Mouse (Mus musculus): Measurements from ENCODE around the gene Fkbpl. TPM values are rescaled to one million over a fixed set of nuclear protein-coding genes. Genes with fewer than 3 reads are reported as not detected.

Gene Fkbpl
- polyA plus RNA-seq, 1 experiment from 2014 or later = 14.4 TPM

DNA sequence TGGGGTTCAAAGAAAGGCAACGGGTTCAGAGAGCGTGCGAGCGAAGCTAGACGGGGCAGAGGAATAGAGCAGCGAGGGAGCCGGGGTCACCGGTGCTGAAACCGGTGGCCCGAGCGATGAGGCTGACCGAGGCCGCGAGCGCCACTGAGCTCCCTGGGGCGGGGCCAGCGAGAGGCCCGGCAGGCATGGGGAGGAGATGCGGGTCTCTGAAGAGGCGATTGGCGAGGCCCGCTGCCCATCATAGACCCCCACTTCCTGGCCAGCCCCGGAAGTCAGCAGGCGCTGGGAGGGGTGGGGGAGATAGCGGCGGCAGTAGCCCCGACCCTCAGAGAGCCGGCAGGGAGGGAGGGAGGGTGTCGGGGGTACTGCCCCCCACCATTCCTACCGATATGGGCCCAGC lies 39.0 kb upstream of the Fkbpl start:
- ATAC-seq (ENCODE audit: low FRiP score) (peak; percentile 51), DNase-seq (ENCODE audit: low spot score, missing footprints) (peak; percentile 99)
- H3K27me3 ChIP-seq (ENCODE audit: control insufficient read depth, insufficient read depth, low read length) = no peaks in the 10 kb centered on the region
- H3K27ac ChIP-seq (ENCODE audit: low read depth, low read length) = peak overlapping the region; percentile 88
- H3K36me3 ChIP-seq (ENCODE audit: control insufficient read depth, insufficient read depth, low read length) = peaks cover 3% of the 10 kb centered on the region
- H3K9me3 ChIP-seq (ENCODE audit: control insufficient read depth, low read length) = no peaks in the 10 kb centered on the region
- H3K4me3 ChIP-seq (ENCODE audit: low read depth, low read length) = peak overlapping the region; percentile 99
- H3K9ac ChIP-seq (ENCODE audit: low read length) = peak overlapping the region; percentile 96
- H3K4me2 ChIP-seq = peak overlapping the region; percentile 97
- H3K4me1 ChIP-seq (ENCODE audit: control insufficient read depth, insufficient read depth, low read length) = peaks cover 26% of the 10 kb centered on the region
- WGBS = under 1% methylated on average over 29 of the region's 30 CpGs

DNA sequence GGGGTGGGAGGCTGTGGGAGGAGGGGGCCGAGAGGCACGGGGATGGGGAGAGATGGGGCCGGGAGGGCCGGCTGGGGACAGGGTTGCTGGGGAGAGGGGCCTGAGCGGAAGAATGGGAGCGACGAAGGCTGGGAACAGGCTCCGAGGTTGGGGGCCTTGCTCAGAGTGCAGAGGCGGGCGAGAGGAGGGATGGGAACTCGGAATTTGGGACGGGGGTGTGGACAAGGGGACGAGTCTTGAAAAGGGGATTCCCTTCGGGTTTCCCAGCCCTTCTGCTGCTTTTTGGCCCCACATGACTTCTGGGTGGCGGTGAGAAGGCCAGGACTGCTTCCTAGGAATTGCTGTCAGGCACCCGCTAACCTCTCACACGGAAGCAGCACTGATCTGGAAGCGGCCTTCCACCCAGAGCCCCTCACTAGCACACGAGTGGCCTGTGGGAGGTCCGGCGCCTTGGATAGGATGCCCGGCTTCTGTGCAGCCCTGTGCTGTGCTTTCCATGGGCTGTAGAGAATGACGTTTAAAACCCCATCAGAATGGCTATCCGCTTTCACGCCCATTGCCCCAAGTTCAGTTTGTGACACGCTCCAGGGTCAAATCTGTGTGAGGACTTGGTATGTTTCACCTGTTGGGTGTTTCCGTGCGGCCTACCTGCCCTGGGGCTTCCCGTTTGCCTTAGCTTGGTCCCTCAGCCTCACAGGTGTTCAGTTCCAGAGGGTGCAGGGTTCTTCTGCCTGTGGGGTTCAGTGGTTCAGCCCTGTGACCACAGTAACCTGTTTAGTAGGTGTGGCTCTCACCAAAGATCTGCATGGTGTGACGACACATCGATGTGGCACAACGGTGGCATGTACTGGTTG lies 38.2 kb upstream of the Fkbpl start:
- Histone ChIP-seq H3K36me3 (ENCODE audit: control insufficient read depth, insufficient read depth, low read length) (peaks cover 5% of the 10 kb centered on the region; the same call in 1 of the 2 replicates), H3K4me2 (peak overlapping the region; percentile 97), H3K9ac (ENCODE audit: low read length) (peak overlapping the region; percentile 96), H3K4me1 (ENCODE audit: control insufficient read depth, insufficient read depth, low read length) (peaks cover 26% of the 10 kb centered on the region), H3K4me3 (ENCODE audit: low read depth, low read length) (peak overlapping the region; percentile 99), H3K27ac (ENCODE audit: low read depth, low read length) (peak overlapping the region; percentile 88), H3K9me3 (ENCODE audit: control insufficient read depth, low read length) (no peaks in the 10 kb centered on the region), H3K27me3 (ENCODE audit: control insufficient read depth, insufficient read depth, low read length) (no peaks in the 10 kb centered on the region)
- ATAC-seq (ENCODE audit: low FRiP score) = no peak
- 19% methylated on average over 30 of the region's 32 CpGs for WGBS
- DNase-seq (ENCODE audit: low spot score, missing footprints) = no peak

DNA sequence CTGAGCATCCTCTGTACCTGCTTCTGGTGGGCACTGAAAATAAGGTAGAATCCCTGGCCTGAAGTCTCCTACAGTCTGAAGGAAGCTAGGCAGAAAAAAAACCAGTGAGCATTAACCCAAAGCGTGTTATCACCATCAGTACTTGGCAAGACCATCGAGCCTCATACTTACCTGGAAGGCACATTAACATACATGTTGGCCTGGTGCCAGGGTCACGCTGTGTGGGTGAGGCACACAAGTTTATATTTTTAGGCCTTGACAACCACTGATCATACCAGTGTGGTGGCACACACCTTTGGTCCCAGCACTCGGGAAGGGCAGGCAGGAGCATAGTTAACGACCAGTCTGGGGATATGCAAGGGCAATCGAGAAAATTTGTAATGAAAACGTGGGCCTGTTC lies 36.6 kb upstream of the Fkbpl start:
- no peaks in the 10 kb centered on the region for H3K27me3 ChIP-seq (ENCODE audit: control insufficient read depth, insufficient read depth, low read length)
- H3K4me1 ChIP-seq (ENCODE audit: control insufficient read depth, insufficient read depth, low read length) = peaks cover 18% of the 10 kb centered on the region
- H3K9me3 ChIP-seq (ENCODE audit: control insufficient read depth, low read length) = no peaks in the 10 kb centered on the region
- 92% methylated on average over 7 of the region's 7 CpGs for WGBS
- H3K9ac ChIP-seq (ENCODE audit: low read length) = no peak overlapping the region
- DNase-seq (ENCODE audit: low spot score, missing footprints) (no peak), ATAC-seq (ENCODE audit: low FRiP score) (no peak)
- peaks cover 17% of the 10 kb centered on the region for H3K36me3 ChIP-seq (ENCODE audit: control insufficient read depth, insufficient read depth, low read length)
- no peak overlapping the region for H3K4me2 ChIP-seq
- H3K27ac ChIP-seq (ENCODE audit: low read depth, low read length) = no peak overlapping the region
- H3K4me3 ChIP-seq (ENCODE audit: low read depth, low read length) = no peak overlapping the region

DNA sequence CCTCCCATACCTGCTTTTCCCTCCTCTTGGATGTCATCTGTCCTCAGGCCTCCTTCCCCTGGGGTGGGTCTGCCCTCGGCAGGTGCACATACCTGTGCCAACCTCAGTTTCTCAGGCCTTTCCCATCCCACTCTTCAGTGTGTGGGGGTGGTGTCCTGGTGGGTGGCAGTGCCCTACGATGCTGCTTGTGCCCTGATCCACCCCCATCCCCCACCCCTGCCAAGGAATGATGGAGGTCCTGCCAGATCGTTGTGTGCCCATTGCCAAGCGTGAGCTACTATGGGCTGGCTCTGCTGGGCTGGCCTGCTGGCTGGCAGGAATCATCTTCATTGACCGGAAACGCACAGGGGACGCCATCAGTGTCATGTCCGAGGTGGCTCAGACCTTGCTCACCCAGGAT lies 33.5 kb upstream of the Fkbpl start:
- no peak for DNase-seq (ENCODE audit: low spot score, missing footprints)
- no peak overlapping the region for H3K4me2 ChIP-seq
- no peak for ATAC-seq (ENCODE audit: low FRiP score)
- 93% methylated on average over 8 of the region's 8 CpGs for whole genome bisulfite sequencing
- H3K4me1 ChIP-seq (ENCODE audit: control insufficient read depth, insufficient read depth, low read length) = peaks cover 9% of the 10 kb centered on the region
- no peaks in the 10 kb centered on the region for H3K27me3 ChIP-seq (ENCODE audit: control insufficient read depth, insufficient read depth, low read length)
- H3K27ac ChIP-seq (ENCODE audit: low read depth, low read length) = no peak overlapping the region
- H3K36me3 ChIP-seq (ENCODE audit: control insufficient read depth, insufficient read depth, low read length) = peaks cover 19% of the 10 kb centered on the region
- H3K4me3 ChIP-seq (ENCODE audit: low read depth, low read length) = no peak overlapping the region
- H3K9ac ChIP-seq (ENCODE audit: low read length) = no peak overlapping the region
- H3K9me3 ChIP-seq (ENCODE audit: control insufficient read depth, low read length) = no peaks in the 10 kb centered on the region

DNA sequence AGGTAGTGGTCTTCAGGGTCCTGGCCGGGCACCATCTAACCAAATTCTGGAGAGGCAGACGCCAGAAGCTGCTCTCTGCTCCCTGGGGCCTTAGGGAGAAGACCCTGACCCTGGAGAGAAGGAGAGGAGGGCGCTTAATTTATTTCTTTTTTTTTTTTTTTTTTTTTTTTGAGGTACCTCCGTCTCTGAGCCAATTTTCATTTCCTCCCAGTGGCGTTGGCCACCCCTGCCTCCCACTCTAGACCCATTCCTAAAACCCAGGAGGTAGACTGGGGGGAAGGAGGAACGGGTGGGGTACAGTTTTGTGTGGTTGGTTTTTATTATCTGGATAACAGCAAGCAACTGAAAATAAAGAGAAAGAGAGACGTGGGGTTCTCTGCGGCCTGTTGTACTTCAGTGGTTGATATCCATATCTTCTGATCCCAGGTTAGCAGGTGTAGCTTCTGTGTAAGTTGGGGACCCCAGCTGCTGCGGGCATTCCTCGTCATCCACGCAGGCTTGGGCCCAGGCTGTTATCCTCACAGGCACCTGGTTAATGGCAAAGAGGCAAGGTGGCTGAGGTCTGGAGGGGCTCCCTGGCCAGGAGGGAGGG lies 31.4 kb upstream of the Fkbpl start:
- DNase-seq (ENCODE audit: low spot score, missing footprints) (no peak), ATAC-seq (ENCODE audit: low FRiP score) (no peak)
- no peak overlapping the region for H3K4me3 ChIP-seq (ENCODE audit: low read depth, low read length)
- no peak overlapping the region for H3K27ac ChIP-seq (ENCODE audit: low read depth, low read length)
- no peak overlapping the region for H3K4me2 ChIP-seq
- no peak overlapping the region for H3K9ac ChIP-seq (ENCODE audit: low read length)
- 93% methylated on average over 11 of the region's 11 CpGs for WGBS
- H3K36me3 ChIP-seq (ENCODE audit: control insufficient read depth, insufficient read depth, low read length) = peaks cover 19% of the 10 kb centered on the region
- H3K9me3 ChIP-seq (ENCODE audit: control insufficient read depth, low read length) = no peaks in the 10 kb centered on the region
- H3K4me1 ChIP-seq (ENCODE audit: control insufficient read depth, insufficient read depth, low read length) = no peaks in the 10 kb centered on the region
- H3K27me3 ChIP-seq (ENCODE audit: control insufficient read depth, insufficient read depth, low read length) = no peaks in the 10 kb centered on the region

DNA sequence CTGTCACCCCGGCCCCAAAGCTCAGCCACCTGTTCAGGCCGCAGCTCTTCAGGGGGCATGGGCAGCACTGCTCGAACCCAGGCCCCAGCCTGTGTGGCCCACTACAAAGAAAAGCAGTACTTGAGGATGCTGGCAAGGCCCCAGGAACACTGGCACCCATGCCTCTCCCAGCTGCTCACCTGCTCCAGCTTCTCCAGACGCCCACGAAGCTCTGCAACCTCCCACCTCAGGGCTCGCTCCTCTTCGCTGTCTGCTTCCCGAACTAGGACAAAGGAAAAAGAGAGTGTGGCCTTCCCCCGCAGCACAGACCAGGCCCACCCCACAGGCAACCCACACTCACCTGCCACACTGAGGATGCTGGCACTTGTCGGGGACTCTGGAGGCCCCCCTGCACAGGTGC lies 30.7 kb upstream of the Fkbpl start:
- ATAC-seq (ENCODE audit: low FRiP score) (no peak), DNase-seq (ENCODE audit: low spot score, missing footprints) (no peak)
- Histone ChIP-seq H3K4me1 (ENCODE audit: control insufficient read depth, insufficient read depth, low read length) (no peaks in the 10 kb centered on the region), H3K4me2 (no peak overlapping the region), H3K9ac (ENCODE audit: low read length) (no peak overlapping the region), H3K27ac (ENCODE audit: low read depth, low read length) (no peak overlapping the region), H3K9me3 (ENCODE audit: control insufficient read depth, low read length) (no peaks in the 10 kb centered on the region), H3K27me3 (ENCODE audit: control insufficient read depth, insufficient read depth, low read length) (no peaks in the 10 kb centered on the region), H3K36me3 (ENCODE audit: control insufficient read depth, insufficient read depth, low read length) (peaks cover 19% of the 10 kb centered on the region), H3K4me3 (ENCODE audit: low read depth, low read length) (no peak overlapping the region)
- 92% methylated on average over 10 of the region's 10 CpGs for WGBS

DNA sequence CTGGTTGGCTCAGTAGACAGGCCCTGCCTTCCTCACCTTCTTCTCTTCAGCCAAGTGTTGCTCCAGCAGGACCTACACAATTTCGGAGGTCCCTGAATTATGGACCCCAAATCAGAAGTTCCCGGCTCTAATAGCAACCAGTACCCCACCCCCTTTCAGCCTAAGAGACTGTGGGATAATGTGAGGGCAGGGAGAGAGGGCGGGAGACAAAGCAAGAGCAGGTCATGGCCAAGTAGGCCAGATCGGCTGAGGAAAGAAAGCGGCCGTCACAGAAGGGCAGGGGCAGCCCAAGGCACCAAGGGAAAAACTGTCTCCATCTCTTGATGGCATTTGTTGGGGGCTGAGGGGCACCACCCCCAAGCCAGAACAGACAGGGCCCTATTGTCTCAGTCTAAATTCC lies 28.7 kb upstream of the Fkbpl start, which contains the start of gene Egfl8:
Gene Egfl8 (minus strand): TSS at position 101 of the 400 bp plus-strand sequence.
- Histone ChIP-seq H3K36me3 (ENCODE audit: control insufficient read depth, insufficient read depth, low read length) (peaks cover 17% of the 10 kb centered on the region), H3K4me3 (ENCODE audit: low read depth, low read length) (no peak within 1 kb of the TSS), H3K4me2 (no peak within 1 kb of the TSS), H3K27me3 (ENCODE audit: control insufficient read depth, insufficient read depth, low read length) (no peaks in the 10 kb centered on the region), H3K4me1 (ENCODE audit: control insufficient read depth, insufficient read depth, low read length) (no peaks in the 10 kb centered on the region), H3K9me3 (ENCODE audit: control insufficient read depth, low read length) (no peaks in the 10 kb centered on the region), H3K9ac (ENCODE audit: low read length) (no peak within 1 kb of the TSS; the same call in 1 of the 2 replicates), H3K27ac (ENCODE audit: low read depth, low read length) (no peak within 1 kb of the TSS)
- ATAC-seq (ENCODE audit: low FRiP score) = no peak
- DNase-seq (ENCODE audit: low spot score, missing footprints) = no peak
- WGBS = 62% methylated on average over 6 of the region's 6 CpGs

DNA sequence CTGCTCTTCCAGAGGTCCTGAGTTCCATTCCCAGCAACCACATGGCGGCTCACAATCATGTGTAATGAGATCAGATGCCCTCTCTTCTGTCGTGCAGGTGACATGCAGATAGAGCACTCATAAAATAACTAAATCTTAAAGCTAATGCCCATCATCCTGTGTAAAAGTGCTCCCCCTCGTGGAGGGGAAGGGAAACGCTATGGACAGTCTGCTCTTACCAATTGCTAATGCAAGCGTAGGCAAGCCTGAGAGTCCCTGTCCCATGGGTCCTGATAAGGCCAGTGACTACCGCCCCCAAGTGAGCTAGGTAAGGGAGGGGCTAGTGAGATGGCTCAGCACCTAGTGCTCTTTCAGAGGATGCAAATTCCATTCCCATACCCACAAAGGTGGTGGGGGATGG lies 25.6 kb upstream of the Fkbpl start:
- WGBS = 20% methylated on average over 6 of the region's 6 CpGs
- Histone ChIP-seq H3K4me3 (ENCODE audit: low read depth, low read length) (no peak overlapping the region), H3K4me2 (no peak overlapping the region), H3K9ac (ENCODE audit: low read length) (no peak overlapping the region), H3K27me3 (ENCODE audit: control insufficient read depth, insufficient read depth, low read length) (no peaks in the 10 kb centered on the region), H3K9me3 (ENCODE audit: control insufficient read depth, low read length) (no peaks in the 10 kb centered on the region), H3K36me3 (ENCODE audit: control insufficient read depth, insufficient read depth, low read length) (no peaks in the 10 kb centered on the region), H3K27ac (ENCODE audit: low read depth, low read length) (no peak overlapping the region), H3K4me1 (ENCODE audit: control insufficient read depth, insufficient read depth, low read length) (no peaks in the 10 kb centered on the region)
- ATAC-seq (ENCODE audit: low FRiP score) = peak; percentile 64
- peak; percentile 93 for DNase-seq (ENCODE audit: low spot score, missing footprints)

DNA sequence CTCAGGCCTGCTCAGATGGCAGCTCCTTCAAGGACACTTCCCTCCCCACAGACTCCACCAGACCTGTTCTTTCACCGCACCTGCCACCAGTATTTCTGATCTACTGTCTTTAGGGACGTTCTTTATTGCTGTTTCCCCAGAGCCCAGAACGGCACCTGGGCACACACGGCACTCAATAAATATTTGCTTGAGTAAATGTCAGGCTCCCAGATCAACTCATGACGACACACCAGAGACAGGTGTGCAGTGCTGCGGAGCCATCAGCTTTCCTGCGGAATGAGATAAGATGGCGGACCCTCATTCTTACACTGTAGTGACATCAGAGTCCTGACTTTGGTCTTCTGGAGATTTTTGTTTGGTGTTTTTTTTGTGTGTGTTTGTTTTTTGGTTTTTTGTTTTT lies 23.6 kb upstream of the Fkbpl start:
- no peak for DNase-seq (ENCODE audit: low spot score, missing footprints)

More for the DNA sequence above, 23.6 kb upstream of the Fkbpl start:
- no peak overlapping the region for H3K27ac ChIP-seq (ENCODE audit: low read depth, low read length)
- H3K4me1 ChIP-seq (ENCODE audit: control insufficient read depth, insufficient read depth, low read length) = peaks cover 1% of the 10 kb centered on the region
- H3K4me3 ChIP-seq (ENCODE audit: low read depth, low read length) = no peak overlapping the region
- H3K4me2 ChIP-seq = no peak overlapping the region
- H3K9me3 ChIP-seq (ENCODE audit: control insufficient read depth, low read length) = no peaks in the 10 kb centered on the region
- 88% methylated on average over 8 of the region's 8 CpGs for WGBS
- no peaks in the 10 kb centered on the region for H3K36me3 ChIP-seq (ENCODE audit: control insufficient read depth, insufficient read depth, low read length)
- no peaks in the 10 kb centered on the region for H3K27me3 ChIP-seq (ENCODE audit: control insufficient read depth, insufficient read depth, low read length)
- ATAC-seq (ENCODE audit: low FRiP score) = no peak
- H3K9ac ChIP-seq (ENCODE audit: low read length) = no peak overlapping the region

Measured in midbrain, embryonic 11.5 days (tissue).